Mouse (Mus musculus): ENCODE measurements at regions not wholly inside any gene's neighbourhood (a gene's known extent, or its start where the extent isn't known, plus 50 kb on each side); places are given as distances from the start of the nearest gene placed in this dataset.

DNA sequence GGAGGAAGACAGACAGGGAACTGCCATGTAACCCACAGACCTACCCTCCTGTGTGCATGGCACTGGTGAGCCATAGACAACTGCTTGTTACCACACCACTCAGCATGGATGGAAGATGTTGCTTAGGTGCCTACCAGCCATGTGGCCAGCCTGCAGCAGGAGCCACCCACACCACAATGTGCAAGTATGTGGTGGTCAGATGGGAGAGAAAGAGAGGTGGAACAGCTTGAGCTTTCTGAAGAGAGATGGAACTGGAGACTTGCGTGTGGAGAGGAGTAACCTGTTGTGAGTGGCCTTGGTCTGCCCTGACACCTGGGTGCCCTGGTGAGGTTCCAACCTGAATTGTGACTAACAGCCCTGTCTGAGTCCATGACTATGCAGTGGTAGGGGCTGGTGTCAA lies 50.4 kb upstream of the Nkx2-2 start:
- DNase-seq = no peak
- intact Hi-C loops (cut with DNase I; ENCODE audit: low total_unique reads) = no loop called here

All from gastrocnemius, postnatal 14 days (tissue).